Mouse (Mus musculus) stomach, postnatal 0 days (tissue): ENCODE data around the gene P2rx3. TPM values are rescaled to one million over a fixed set of nuclear protein-coding genes. Genes with fewer than 3 reads are reported as not detected.
A peak's percentile ranks its signal among the peaks of the same experiment; 100 is the strongest.

Experiments
- ATAC-seq: fragments of 200-750 bp; cut with Nextera tagmentation; 2 replicates; pipeline ENCODE4 v1.8.0; 2017; ENCODE audit not compliant: low FRiP score, low TSS enrichment
- DNase-seq: peaks from one replicate; pipeline ENCODE4 v3.0.0-alpha.2; 2016; ENCODE audit warnings: low spot score
- H3K27ac ChIP-seq: fragments of 300-500 bp; sonication (generic); replicated peaks from 2 replicates; pipeline ENCODE4 v1.5.1; 2014; ENCODE audit warnings: mild to moderate bottlenecking, control low read depth
- H3K27me3 ChIP-seq: fragments of 300-500 bp; sonication (generic); 2 replicates; pipeline ENCODE4 v1.6.1; 2014; ENCODE audit warnings: low read length; ENCODE audit not compliant: control insufficient read depth, insufficient read depth
- H3K36me3 ChIP-seq: fragments of 300-500 bp; sonication (generic); 2 replicates; pipeline ENCODE4 v1.6.1; 2014; ENCODE audit warnings: low read length, mixed read lengths; ENCODE audit not compliant: control insufficient read depth, insufficient read depth
- H3K4me1 ChIP-seq: fragments of 300-500 bp; sonication (generic); replicated peaks from 2 replicates; pipeline ENCODE4 v1.6.1; 2014; ENCODE audit warnings: antibody characterized with exemption; ENCODE audit not compliant: control insufficient read depth, insufficient read depth
- H3K4me2 ChIP-seq: fragments of 300-500 bp; sonication (generic); replicated peaks from 2 replicates; pipeline ENCODE4 v1.6.1; 2014; ENCODE audit warnings: low read depth, mild to moderate bottlenecking, control low read depth, moderate library complexity
- H3K4me3 ChIP-seq: fragments of 300-500 bp; sonication (generic); 2 replicates; pipeline ENCODE4 v1.5.1; 2014; ENCODE audit warnings: low read depth, low read length, control low read depth
- H3K9ac ChIP-seq: fragments of 300-500 bp; sonication (generic); 2 replicates; pipeline ENCODE4 v1.6.1; 2014; ENCODE audit warnings: mild to moderate bottlenecking, low read length, control low read depth, mixed read lengths
- H3K9me3 ChIP-seq: fragments of 300-500 bp; sonication (generic); 2 replicates; pipeline ENCODE4 v1.6.1; 2016; ENCODE audit warnings: low read length; ENCODE audit not compliant: control insufficient read depth
- CTCF ChIP-seq: IDR thresholded peaks from 2 replicates; pipeline ENCODE4 v1.5.1; 2016; ENCODE audit warnings: antibody characterized with exemption, low read depth, mild to moderate bottlenecking, moderate library complexity
- EP300 ChIP-seq: optimal IDR thresholded peaks from 2 replicates; pipeline ENCODE3; 2016; ENCODE audit warnings: antibody characterized with exemption
- WGBS: fragments of 180-500 bp; shearing (Covaris S2); extraction: QIAGEN DNeasy Blood & Tissue Kit; methylation state at CpG from one replicate; pipeline ENCODE4 v1.1.7; 2014; 5-methylcytosine and 5-hydroxymethylcytosine counted together
- polyA plus RNA-seq: library from polyadenylated mRNA; unstranded; fragments of >200 nt; fragmentation: Nextera tagmentation; extraction: Ambion mirVana; gene quantifications from 2 replicates; pipeline ENCODE4 v1.2.1, GENCODE M21; 2015

Gene P2rx3
- polyA plus RNA-seq, 1 experiment from 2014 or later = 0.62 TPM

GRCm38 (mm10) chr2:85067903-85068625 lies 30.8 kb upstream of the P2rx3 start:
- Histone ChIP-seq H3K9me3 (no peaks in the 10 kb centered on the region), H3K4me2 (no peak overlapping the region), H3K4me1 (peaks cover 4% of the 10 kb centered on the region; the same call in 1 of the 2 replicates), H3K36me3 (peaks cover 30% of the 10 kb centered on the region), H3K4me3 (no peak overlapping the region), H3K9ac (no peak overlapping the region; the same call in 1 of the 2 replicates), H3K27ac (peak overlapping the region; percentile 70), H3K27me3 (no peaks in the 10 kb centered on the region)
- ATAC-seq = peak; percentile 70
- 45% methylated on average over 10 of the region's 10 CpGs for WGBS
- DNase-seq = peak; percentile 66
- no peak for TF ChIP-seq EP300
- no peak for TF ChIP-seq CTCF

DNA sequence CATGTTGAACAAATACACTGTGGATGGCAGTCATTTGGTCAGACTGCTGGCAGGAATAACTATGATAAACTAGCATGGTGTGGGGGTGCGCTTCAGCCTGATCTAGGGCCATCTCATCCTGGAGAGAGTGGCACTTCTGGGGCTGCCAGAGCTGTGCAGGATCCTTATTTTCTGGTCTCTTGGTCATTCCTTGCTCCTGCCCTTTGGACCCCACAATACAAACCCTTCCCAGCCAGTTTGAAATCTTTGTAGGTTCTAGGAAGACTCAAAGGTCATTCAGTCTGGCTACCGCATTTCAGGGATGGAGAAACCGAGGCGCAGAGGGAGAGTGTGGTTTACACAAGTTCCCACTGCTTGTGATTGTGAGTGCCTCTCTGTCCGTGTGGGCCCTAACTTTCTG lies 29.7 kb upstream of the P2rx3 start:
- no peaks in the 10 kb centered on the region for H3K9me3 ChIP-seq
- H3K4me3 ChIP-seq = no peak overlapping the region
- peaks cover 4% of the 10 kb centered on the region; the same call in 1 of the 2 replicates for H3K4me1 ChIP-seq
- H3K27me3 ChIP-seq = no peaks in the 10 kb centered on the region
- H3K4me2 ChIP-seq = no peak overlapping the region
- WGBS = 89% methylated on average over 5 of the region's 5 CpGs
- ATAC-seq (no peak), DNase-seq (no peak)
- no peak for TF ChIP-seq EP300
- no peak for TF ChIP-seq CTCF
- no peak overlapping the region for H3K9ac ChIP-seq
- H3K27ac ChIP-seq = no peak overlapping the region
- peaks cover 35% of the 10 kb centered on the region for H3K36me3 ChIP-seq

DNA sequence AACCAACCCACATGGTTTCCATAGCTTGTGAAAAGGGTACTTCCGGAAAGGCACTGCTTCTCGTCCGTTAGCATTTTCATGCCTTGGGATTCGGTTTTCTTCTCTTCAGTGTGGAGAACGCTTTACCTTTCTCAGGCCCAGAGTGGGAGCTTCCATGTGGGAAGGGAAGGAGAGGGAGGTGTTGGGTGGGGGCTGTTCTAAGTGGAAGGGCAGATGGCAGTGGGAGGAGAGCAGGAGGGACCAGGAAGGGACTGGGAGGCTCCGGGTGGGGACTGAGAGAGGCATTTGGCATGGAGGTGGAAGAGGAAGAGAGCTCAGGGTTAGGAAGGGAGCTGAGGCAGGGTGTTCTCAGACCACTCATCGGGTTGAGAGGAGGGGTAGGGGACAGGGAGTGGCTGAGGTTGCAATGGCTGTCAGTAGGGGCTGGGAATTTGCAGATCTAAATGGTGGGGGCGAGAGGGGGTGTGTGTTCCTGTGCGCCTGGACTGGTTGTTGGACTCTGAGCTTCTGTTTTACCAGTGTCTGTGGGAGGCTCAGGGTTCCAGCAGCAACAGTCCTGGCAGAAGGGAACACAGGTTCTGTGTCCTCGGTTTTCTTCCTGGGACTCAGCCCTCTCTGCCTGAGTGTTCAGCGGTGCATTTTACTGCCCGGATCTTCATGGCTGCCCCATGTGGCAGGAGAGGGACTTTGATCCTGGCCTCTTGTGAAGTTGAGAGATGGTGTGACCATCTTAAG lies 28.0 kb upstream of the P2rx3 start:
- no peak for DNase-seq
- H3K4me2 ChIP-seq = no peak overlapping the region
- no peak overlapping the region for H3K9ac ChIP-seq
- 72% methylated on average over 12 of the region's 12 CpGs for WGBS
- H3K4me1 ChIP-seq = peaks cover 4% of the 10 kb centered on the region; the same call in 1 of the 2 replicates
- TF ChIP-seq EP300 (no peak), CTCF (no peak)
- H3K9me3 ChIP-seq = no peaks in the 10 kb centered on the region
- no peak overlapping the region for H3K4me3 ChIP-seq
- no peak overlapping the region for H3K27ac ChIP-seq
- H3K27me3 ChIP-seq = no peaks in the 10 kb centered on the region
- ATAC-seq = no peak
- H3K36me3 ChIP-seq = peaks cover 31% of the 10 kb centered on the region

DNA sequence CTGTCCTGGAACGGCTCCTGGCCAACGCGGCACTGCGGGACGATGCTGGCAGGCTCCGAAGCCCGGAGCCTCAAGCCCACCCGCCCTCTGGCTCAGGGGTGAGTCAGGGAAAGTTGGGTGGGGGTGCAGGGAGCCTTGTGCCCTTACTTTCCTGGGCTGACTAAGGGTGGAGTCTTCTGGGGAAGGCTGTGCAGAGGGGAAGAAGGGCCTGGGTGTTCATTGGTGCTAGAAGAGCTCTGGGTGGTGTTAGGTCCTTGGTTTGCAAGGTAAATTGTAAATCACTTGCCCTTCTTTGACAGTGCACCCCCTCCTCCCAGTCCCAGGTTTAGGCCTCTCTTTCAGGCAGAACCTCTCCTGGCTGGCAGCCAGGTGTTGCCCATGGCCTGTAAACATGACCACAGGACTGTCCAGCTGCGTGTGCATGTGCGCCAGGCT lies 23.9 kb upstream of the P2rx3 start:
- Histone ChIP-seq H3K4me2 (peak overlapping the region; percentile 77), H3K36me3 (peaks cover 47% of the 10 kb centered on the region), H3K9me3 (no peaks in the 10 kb centered on the region), H3K4me1 (no peaks in the 10 kb centered on the region), H3K9ac (peak overlapping the region; percentile 72), H3K27ac (peak overlapping the region; percentile 96), H3K4me3 (peak overlapping the region; percentile 46), H3K27me3 (no peaks in the 10 kb centered on the region)
- no peak for TF ChIP-seq EP300
- TF ChIP-seq CTCF = no peak
- DNase-seq (no peak), ATAC-seq (peak; percentile 76)
- 12% methylated on average over 10 of the region's 10 CpGs for WGBS

- H3K36me3 ChIP-seq = peaks cover 50% of the 10 kb centered on the region
- peak overlapping the region; percentile 72 for H3K9ac ChIP-seq
These were observed 23.4 kb upstream of the P2rx3 start for GRCm38 (mm10) chr2:85060591-85061060.

More at GRCm38 (mm10) chr2:85060591-85061060, 23.4 kb upstream of the P2rx3 start:
- peak; percentile 93 for DNase-seq
- TF ChIP-seq EP300 (no peak), CTCF (no peak)
- peak overlapping the region; percentile 46 for H3K4me3 ChIP-seq
- H3K9me3 ChIP-seq = no peaks in the 10 kb centered on the region
- no peaks in the 10 kb centered on the region for H3K4me1 ChIP-seq
- peak; percentile 94 for ATAC-seq
- H3K4me2 ChIP-seq = peak overlapping the region; percentile 77
- WGBS = 2% methylated on average over 10 of the region's 11 CpGs
- peak overlapping the region; percentile 96 for H3K27ac ChIP-seq
- no peaks in the 10 kb centered on the region for H3K27me3 ChIP-seq
